Mouse (Mus musculus): ENCODE data around the gene Tmem151a. TPM values are rescaled to one million over a fixed set of nuclear protein-coding genes. Genes with fewer than 3 reads are reported as not detected.
A peak's percentile ranks its signal among the peaks of the same experiment; 100 is the strongest.

Tmem151a gene
- polyA plus RNA-seq, 1 experiment from 2014 or later: 2.7 TPM

DNA sequence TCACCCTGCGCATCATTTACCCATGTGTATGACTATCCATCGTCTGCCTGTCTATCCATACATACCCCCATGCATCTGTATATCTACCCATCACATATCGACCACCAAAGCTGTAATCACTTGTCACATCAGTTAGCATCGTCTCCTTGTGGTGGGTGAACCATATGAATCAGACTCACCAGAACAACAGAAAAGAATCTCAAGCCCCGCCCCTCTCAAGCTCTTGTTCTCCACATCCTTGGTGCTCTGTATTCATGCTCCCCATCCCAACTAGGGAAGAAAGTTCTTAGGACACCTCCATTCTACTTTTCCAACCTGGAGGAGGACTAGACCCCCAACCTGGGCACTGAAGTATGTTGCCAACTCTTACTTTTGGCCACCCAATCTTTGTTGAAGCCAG, 23.3 kb downstream of the Tmem151a start:
- no peaks in the 10 kb centered on the region for H3K9me3 ChIP-seq
- H3K27me3 ChIP-seq: no peaks in the 10 kb centered on the region
- H3K4me2 ChIP-seq (replicated peaks): no peak overlapping the region
- H3K36me3 ChIP-seq: no peaks in the 10 kb centered on the region
- no peak overlapping the region for H3K27ac ChIP-seq
- no peak for ATAC-seq (ENCODE audit: low FRiP score, low read depth)
- 88% methylated on average over 5 of the region's 5 CpGs for WGBS
- H3K4me1 ChIP-seq: peaks cover 51% of the 10 kb centered on the region
- H3K9ac ChIP-seq: no peak overlapping the region
- H3K4me3 ChIP-seq: no peak overlapping the region

DNA sequence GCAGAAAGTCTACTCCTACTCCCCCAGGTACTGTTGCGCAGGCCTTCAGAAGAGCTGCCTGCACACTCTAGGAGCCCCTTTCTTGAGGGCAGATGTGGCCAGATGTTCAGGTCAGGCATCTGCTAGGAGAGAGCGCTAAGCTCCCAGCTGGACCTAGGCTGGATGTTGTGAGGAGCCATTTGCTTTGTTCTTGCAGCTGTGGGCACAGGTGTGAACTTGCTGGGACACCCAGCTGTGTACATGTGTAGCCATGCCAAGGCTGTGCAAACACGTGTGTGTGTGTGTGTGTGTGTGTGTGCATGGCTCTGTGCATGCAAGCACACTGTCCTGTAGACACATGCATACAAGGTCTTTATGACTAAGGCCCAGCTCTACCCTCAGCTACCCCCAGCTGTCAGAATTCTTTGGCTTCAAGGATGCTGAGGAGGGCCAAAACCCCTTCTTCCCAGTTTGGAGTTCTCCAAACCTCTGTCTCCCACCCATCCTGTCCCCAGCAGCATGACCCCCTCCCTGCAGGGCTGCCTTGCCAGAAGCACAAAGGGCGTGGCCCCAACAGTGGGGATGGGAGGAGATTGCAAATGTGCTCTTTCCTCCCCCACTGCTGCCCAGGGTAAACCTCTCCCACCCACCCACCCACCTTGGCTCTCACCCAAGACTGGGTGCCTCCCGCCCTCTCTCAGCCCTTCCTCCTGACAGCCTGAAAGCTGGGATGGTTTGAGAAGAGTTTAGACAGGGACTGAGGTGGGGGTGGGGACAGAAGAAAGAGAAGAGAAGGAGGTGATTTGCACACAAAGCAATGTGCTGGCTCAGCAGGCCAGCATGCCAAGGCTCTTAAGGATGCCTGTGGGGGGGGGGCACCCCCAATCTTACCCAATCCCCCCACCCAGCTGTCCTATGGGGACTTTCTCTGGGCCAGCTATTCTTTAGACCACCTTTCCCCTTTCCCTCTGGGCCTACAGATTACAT, 24.7 kb downstream of the Tmem151a start:
- H3K4me2 ChIP-seq (replicated peaks): no peak overlapping the region
- peaks cover 51% of the 10 kb centered on the region for H3K4me1 ChIP-seq
- no peak overlapping the region for H3K4me3 ChIP-seq
- WGBS: 26% methylated on average over 5 of the region's 5 CpGs
- peak overlapping the region; percentile 44; the same call in 1 of the 2 replicates for H3K27ac ChIP-seq
- no peaks in the 10 kb centered on the region for H3K9me3 ChIP-seq
- no peaks in the 10 kb centered on the region for H3K27me3 ChIP-seq
- peak; percentile 39; the same call in 1 of the 2 replicates for ATAC-seq (ENCODE audit: low FRiP score, low read depth)
- H3K9ac ChIP-seq: no peak overlapping the region
- no peaks in the 10 kb centered on the region for H3K36me3 ChIP-seq

DNA sequence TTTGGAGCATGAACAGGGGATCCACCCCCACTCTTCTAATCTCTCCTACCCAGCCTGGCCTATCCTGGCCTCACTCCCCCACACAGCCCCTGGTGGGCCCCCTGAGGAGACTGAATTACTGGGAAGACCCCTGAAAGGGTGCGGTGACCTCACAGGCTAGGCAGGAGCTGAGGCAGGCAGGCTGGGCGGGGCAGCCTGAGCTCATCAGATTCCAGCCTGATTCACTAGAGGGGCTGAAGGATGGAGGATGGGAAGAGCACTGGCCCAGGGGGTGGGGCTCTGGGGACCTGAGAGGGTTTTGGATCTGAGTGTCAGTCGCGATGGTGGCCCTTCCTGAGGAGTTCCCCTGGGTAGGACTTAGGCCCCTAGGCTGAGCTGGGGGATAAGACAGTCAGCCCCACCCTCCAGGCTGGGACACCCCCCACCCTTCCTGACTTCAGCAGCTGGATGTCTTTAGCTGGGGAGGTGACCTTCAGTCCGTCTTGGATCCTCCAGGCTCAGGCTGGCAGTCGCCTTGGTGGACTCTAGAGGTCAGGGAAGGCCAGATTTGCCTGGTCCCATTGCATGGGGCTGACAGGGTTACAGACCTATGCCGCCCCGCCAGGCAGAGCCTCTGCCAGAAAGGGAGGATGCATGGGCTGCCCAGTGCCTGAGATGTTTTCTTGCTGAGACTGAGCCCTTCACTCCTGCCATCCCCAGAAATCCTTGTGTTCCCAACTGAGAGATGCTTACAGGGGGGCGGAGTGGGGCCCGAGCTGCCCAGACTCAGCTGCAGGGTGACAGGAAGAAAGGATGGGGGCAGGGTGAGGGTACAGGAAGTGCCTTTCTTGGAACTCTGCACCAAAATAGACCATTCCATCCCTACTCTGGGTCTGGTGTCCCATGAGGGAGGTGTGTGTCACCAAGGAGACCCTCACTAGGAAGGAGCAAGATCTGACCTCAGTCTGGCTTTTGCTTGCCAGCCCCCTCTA, 26.2 kb downstream of the Tmem151a start:
- Histone ChIP-seq H3K36me3 (no peaks in the 10 kb centered on the region), H3K9me3 (no peaks in the 10 kb centered on the region), H3K27me3 (peaks cover 15% of the 10 kb centered on the region), H3K4me3 (no peak overlapping the region), H3K9ac (peak overlapping the region; percentile 32), H3K4me1 (peaks cover 43% of the 10 kb centered on the region), H3K4me2 (replicated peaks) (0 out of 2 replicates have a peak overlapping the region, but pooled peaks have one; percentile 9), H3K27ac (no peak overlapping the region; the same call in 1 of the 2 replicates)
- no peak for ATAC-seq (ENCODE audit: low FRiP score, low read depth)
- WGBS: 19% methylated on average over 10 of the region's 10 CpGs

DNA sequence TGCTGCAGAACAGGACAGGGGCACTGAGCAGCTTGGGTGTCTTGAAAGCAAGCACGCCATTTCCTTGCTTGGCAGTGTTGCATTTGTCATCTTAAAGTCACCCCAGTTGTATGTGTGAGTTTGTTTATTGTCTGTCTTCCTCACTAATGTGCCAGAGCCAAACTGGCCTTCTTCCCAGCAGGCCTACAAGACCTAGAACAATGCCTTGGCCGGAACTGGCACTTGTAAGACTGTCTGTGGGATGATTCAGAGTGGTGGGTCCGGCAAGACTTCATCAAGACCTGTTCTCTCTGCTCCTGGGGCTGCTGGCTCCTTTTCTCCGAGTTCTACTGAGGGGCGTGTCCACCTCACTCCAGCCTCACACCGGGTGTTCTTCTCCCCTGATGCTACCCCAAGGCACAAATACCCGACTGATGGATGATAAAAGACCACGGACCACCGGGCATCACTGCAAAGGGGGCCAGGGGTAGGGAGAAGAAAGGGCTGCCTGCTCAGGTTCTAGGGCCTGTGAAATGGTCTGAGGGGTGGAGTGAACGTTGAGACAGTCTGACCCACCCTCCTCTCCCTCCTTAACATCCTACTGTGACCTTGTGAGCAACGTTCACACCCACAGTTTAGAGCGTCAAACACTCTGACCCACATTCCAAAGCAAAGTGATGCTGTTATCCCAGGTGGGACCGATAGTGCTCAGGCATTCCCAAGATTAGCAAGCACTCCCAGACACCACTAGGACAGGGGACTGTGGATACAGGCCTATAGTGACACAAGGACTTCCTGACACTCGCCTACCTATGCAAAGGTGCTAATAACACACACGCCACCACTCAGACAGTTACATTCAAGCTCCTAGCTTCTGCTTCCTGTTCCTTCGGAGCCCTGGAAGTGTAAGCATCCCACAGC, 27.2 kb downstream of the Tmem151a start:
- no peak overlapping the region; the same call in 1 of the 2 replicates for H3K27ac ChIP-seq
- H3K27me3 ChIP-seq: peaks cover 24% of the 10 kb centered on the region
- H3K4me1 ChIP-seq: peaks cover 43% of the 10 kb centered on the region
- WGBS: 26% methylated on average over 16 of the region's 16 CpGs
- no peaks in the 10 kb centered on the region for H3K36me3 ChIP-seq
- peak overlapping the region; percentile 32; the same call in 1 of the 2 replicates for H3K9ac ChIP-seq
- no peaks in the 10 kb centered on the region for H3K9me3 ChIP-seq
- H3K4me3 ChIP-seq: no peak overlapping the region
- no peak for ATAC-seq (ENCODE audit: low FRiP score, low read depth)
- H3K4me2 ChIP-seq (replicated peaks): no peak overlapping the region

DNA sequence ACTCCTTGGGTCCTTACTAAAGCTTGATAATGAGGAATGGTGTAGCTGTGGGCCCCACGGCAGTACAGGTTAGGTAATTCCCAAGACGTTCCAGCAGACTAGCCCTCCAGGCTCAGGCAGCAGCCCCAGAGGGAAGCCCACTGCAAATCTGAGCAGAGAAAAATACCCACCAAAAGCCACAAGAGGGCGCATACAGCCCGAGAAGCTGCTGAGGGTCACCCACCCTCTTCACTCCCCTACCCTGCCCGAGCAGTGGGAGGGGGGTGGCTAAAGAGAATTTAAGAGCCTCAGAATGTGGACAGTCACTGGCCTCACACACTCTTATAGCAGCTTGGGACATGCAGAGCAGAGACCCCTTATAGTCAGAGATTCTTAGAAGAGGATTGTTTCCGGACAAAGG, 29.1 kb downstream of the Tmem151a start:
- H3K4me3 ChIP-seq: no peak overlapping the region
- no peak overlapping the region for H3K9ac ChIP-seq
- no peaks in the 10 kb centered on the region for H3K9me3 ChIP-seq
- H3K36me3 ChIP-seq: no peaks in the 10 kb centered on the region
- peak overlapping the region; percentile 25; the same call in 1 of the 2 replicates for H3K4me2 ChIP-seq (replicated peaks)
- 8% methylated on average over 6 of the region's 6 CpGs for WGBS
- peaks cover 43% of the 10 kb centered on the region for H3K27me3 ChIP-seq
- H3K27ac ChIP-seq: no peak overlapping the region
- H3K4me1 ChIP-seq: peaks cover 47% of the 10 kb centered on the region
- no peak for ATAC-seq (ENCODE audit: low FRiP score, low read depth)

DNA sequence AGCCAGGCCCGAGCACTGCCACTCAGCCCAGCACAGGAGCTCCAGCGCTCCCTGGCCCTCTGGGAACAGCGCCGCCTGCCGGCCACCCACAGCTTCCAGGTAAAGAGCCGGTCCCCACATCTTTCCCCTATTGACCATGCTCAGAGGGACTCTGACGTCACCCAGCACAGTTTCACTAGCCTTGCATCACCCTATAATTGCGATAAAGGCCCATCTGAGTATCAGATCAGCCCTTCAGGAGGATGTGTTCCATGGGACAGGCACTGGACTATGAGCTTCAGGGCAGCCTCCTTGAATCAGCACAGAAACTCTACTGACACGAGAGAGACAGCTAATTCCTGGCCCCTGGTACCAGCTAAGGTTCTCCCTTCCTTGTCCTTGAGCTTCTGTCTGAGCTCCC, 31.4 kb downstream of the Tmem151a start:
- Histone ChIP-seq H3K9ac (no peak overlapping the region), H3K4me1 (peaks cover 42% of the 10 kb centered on the region), H3K4me2 (replicated peaks) (no peak overlapping the region), H3K27ac (no peak overlapping the region), H3K4me3 (no peak overlapping the region), H3K36me3 (peaks cover 8% of the 10 kb centered on the region), H3K9me3 (no peaks in the 10 kb centered on the region), H3K27me3 (peaks cover 63% of the 10 kb centered on the region)
- ATAC-seq (ENCODE audit: low FRiP score, low read depth): no peak
- 19% methylated on average over 9 of the region's 9 CpGs for WGBS

DNA sequence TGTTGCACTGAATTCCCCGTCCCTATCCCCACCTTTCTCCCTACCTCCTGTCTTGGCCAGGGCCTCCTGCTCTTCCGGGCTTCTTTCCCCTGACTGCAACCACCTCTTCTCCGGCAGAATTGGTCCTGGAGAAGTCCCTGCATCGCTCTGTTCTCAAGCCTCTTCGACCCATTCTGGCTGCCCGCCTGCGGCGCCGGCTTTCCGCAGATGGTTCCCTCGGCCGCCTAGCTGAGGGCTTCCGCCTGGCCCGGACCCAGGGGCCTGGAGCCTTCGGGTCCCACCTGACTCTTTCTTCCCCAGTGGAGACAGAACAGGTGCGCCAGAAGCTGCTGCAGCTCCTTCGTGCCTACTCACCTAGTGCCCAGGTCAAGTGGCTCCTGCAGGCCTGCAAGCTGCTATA, 32.5 kb downstream of the Tmem151a start:
- no peak for ATAC-seq (ENCODE audit: low FRiP score, low read depth)
- no peak overlapping the region for H3K4me2 ChIP-seq (replicated peaks)
- H3K4me3 ChIP-seq: no peak overlapping the region
- no peak overlapping the region for H3K9ac ChIP-seq
- WGBS: 56% methylated on average over 17 of the region's 17 CpGs
- H3K4me1 ChIP-seq: peaks cover 32% of the 10 kb centered on the region
- H3K27me3 ChIP-seq: peaks cover 63% of the 10 kb centered on the region
- no peaks in the 10 kb centered on the region for H3K9me3 ChIP-seq
- H3K36me3 ChIP-seq: peaks cover 18% of the 10 kb centered on the region
- H3K27ac ChIP-seq: no peak overlapping the region

DNA sequence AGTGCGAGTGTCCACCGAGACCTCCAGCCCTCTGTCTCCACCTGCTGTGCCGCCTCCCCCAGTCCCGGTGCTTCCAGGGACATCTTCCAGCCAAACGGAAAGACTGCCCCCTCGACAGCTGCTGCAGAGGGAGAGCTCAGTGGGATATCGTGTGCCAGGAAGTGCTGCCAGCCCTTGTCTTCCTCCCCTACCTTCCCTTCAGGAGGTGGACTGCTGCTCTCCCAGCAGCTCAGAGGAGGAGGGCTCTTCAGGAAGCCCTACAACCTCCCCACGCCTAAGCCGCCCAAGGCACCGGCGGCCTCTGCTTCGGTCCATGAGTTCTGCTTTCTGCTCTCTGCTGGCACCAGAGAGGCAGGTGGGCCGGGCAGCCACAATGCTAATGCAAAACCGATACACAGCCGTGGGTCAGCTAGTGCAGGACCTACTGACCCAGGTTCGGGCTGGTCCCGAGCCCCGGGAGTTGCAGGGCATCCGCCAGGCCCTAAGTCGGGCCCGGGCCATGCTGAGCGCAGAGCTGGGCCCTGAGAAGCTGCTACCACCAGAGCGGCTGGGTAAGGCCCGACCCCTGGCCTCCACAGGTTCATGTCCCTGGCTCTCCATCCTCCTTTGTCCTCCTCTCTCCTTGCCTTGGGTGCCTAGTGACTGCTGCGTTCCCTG, 33.0 kb downstream of the Tmem151a start:
- ATAC-seq (ENCODE audit: low FRiP score, low read depth): no peak
- Histone ChIP-seq H3K4me2 (replicated peaks) (peak overlapping the region; percentile 23; the same call in 1 of the 2 replicates), H3K9ac (no peak overlapping the region), H3K27ac (no peak overlapping the region), H3K36me3 (peaks cover 24% of the 10 kb centered on the region), H3K4me3 (no peak overlapping the region), H3K27me3 (peaks cover 63% of the 10 kb centered on the region), H3K4me1 (peaks cover 31% of the 10 kb centered on the region), H3K9me3 (no peaks in the 10 kb centered on the region)
- WGBS: 27% methylated on average over 25 of the region's 25 CpGs

DNA sequence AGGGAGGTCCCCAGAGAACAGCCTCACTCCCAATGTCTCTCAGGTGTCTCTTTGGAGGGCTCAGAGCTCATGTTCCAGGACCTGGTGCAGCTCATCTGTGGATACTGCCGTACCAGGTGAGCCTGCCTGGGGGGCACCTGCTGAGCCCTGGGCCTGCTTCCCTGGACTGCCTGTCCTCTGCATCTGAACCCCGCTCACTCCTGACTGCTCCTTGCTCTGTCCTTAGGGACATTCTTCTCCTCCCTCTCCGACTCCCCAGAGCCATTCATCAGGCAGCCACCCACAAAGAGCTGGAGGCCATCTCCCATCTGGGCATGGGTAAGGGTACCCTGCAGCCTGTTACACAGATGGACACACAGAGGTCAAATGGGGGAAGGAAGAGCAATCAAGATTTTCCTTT, 33.8 kb downstream of the Tmem151a start:
- no peak for ATAC-seq (ENCODE audit: low FRiP score, low read depth)
- H3K27ac ChIP-seq: no peak overlapping the region
- H3K4me1 ChIP-seq: peaks cover 28% of the 10 kb centered on the region
- H3K36me3 ChIP-seq: peaks cover 32% of the 10 kb centered on the region
- H3K27me3 ChIP-seq: peaks cover 63% of the 10 kb centered on the region
- 39% methylated on average over 3 of the region's 3 CpGs for WGBS
- H3K4me3 ChIP-seq: peak overlapping the region; percentile 24; the same call in 1 of the 2 replicates
- H3K9me3 ChIP-seq: no peaks in the 10 kb centered on the region
- H3K9ac ChIP-seq: 0 out of 2 replicates have a peak overlapping the region, but pooled peaks have one; percentile 50
- peak overlapping the region; percentile 47 for H3K4me2 ChIP-seq (replicated peaks)

DNA sequence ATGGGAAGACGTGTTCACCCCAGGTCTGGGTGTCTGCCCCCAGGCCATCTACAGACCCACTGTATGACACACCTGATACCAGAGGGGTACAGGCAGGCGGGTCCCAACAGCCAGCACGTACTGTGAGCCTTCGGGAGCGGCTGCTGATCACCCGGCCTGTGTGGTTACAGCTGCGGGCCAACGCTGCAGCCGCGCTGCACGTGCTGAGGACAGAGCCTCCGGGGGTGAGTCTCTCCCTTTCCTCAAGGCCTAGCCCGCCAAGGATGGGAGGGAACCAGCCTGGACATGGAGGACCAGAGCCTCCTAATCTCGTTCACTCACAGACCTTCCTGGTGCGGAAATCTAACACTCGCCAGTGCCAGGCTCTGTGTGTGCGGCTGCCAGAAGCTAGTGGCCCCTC, 34.3 kb downstream of the Tmem151a start:
- WGBS: 5% methylated on average over 17 of the region's 17 CpGs
- Histone ChIP-seq H3K9me3 (no peaks in the 10 kb centered on the region), H3K27me3 (peaks cover 63% of the 10 kb centered on the region), H3K36me3 (peaks cover 37% of the 10 kb centered on the region), H3K27ac (no peak overlapping the region), H3K4me3 (peak overlapping the region; percentile 24), H3K9ac (peak overlapping the region; percentile 50), H3K4me1 (peaks cover 25% of the 10 kb centered on the region), H3K4me2 (replicated peaks) (peak overlapping the region; percentile 47)
- ATAC-seq (ENCODE audit: low FRiP score, low read depth): no peak

All from limb, embryonic 13.5 days (tissue).